Mouse (Mus musculus) gastrocnemius, adult 18-20 months (tissue): ENCODE data around the gene Samhd1. TPM values are rescaled to one million over a fixed set of nuclear protein-coding genes. Genes with fewer than 3 reads are reported as not detected.

Experiments
- DNase-seq: peaks from one replicate; pipeline ENCODE4 v3.0.0; 2021; ENCODE audit warnings: low spot score
- total RNA-seq, 2 experiments: library from RNA; stranded (reverse); gene quantifications; 2 replicates each; pipeline ENCODE4 v1.2.3; 2021

Gene Samhd1
- total RNA-seq, 2 experiments from 2014 or later, result 15.0 to 18.0 TPM

- no peak for DNase-seq
Observed at GRCm38 (mm10) chr2:157055721-157056120, 79.3 kb downstream of the Samhd1 start.

- DNase-seq, result no peak
Observed at GRCm38 (mm10) chr2:157054816-157055215, 80.2 kb downstream of the Samhd1 start.

GRCm38 (mm10) chr2:157054297-157054696, 80.8 kb downstream of the Samhd1 start:
- no peak for DNase-seq

DNA sequence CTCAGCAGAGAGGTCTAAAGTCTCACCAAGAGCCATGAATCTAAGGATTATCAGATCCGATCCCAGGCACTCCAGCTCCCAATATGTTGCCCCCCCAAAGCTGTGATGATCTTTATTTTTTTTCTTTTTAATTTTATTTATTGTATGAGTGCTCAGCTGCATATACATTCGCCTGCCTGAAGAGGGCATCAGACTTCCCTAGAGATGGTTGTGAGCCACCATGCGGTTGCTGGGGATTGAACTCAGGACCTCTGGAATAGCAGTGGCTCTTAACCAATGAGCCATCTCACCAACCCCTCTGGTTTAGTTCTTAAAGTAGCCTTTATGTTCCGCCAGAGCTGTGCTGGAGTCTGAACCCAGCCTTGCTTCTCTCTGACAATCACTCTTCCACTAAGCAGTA, 81.3 kb downstream of the Samhd1 start:
- no peak for DNase-seq

GRCm38 (mm10) chr2:157053124-157053523, 81.9 kb downstream of the Samhd1 start:
- no peak for DNase-seq

DNA sequence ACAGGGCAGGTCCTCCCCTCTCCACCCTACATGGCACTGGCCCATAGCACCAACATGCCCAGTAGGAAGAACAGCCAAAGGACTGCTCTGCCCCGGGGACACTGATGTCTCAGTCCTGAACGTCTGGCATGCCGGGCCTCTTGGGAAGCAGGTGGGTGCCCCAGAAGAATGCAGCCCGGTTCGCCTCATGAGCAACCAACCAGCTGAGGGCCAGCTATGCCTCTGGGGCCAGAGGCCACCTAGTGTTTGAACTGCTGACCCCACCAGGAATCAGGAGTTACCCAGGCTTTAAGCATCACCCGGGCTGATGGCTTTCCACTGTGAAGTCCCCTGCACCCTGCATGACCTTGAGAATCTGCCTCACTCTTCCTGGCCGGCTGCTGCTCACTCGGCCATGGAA, 82.6 kb downstream of the Samhd1 start:
- DNase-seq, result no peak

GRCm38 (mm10) chr2:157049831-157050243, 85.2 kb downstream of the Samhd1 start:
- no peak for DNase-seq

GRCm38 (mm10) chr2:157048395-157049181, 86.5 kb downstream of the Samhd1 start:
- DNase-seq, result no peak

Other genes starting within 250 kb of the Samhd1 start
- not detected for gene Sla2, start 248.1 kb downstream of the Samhd1 start, total RNA-seq
- 10 to 100 TPM; 34.0 to 34.1 TPM for gene Ndrg3, start 143.2 kb downstream of the Samhd1 start, total RNA-seq
- gene Dsn1, start 128.1 kb downstream of the Samhd1 start, total RNA-seq, result 1 to 10 TPM; 1.3 to 1.9 TPM
- 1 to 10 TPM; 2.7 to 3.9 TPM for gene Soga1, start 56.0 kb downstream of the Samhd1 start, total RNA-seq
- not detected for gene Tldc2, start 48.2 kb downstream of the Samhd1 start, total RNA-seq
- 1 to 10 TPM; 2.1 to 2.8 TPM for gene Rbl1, start 69.3 kb upstream of the Samhd1 start, total RNA-seq
- 10 to 100 TPM; 78.2 to 84.6 TPM for gene Rpn2, start 143.8 kb upstream of the Samhd1 start, total RNA-seq
- gene Mroh8, start 144.3 kb upstream of the Samhd1 start, total RNA-seq, result 1 to 10 TPM; 1.4 TPM
- gene Ghrh, start 212.2 kb upstream of the Samhd1 start, total RNA-seq, result not detected
- 10 to 100 TPM; 15.2 to 15.9 TPM for gene Manbal, start 232.3 kb upstream of the Samhd1 start, total RNA-seq